Mouse (Mus musculus) erythroblast, embryonic 14.5 days (primary cell): Measurements from ENCODE around the gene Abcc12.

Experiments
- GATA1 ChIP-seq: IDR thresholded peaks from 2 replicates; pipeline ENCODE4 v1.6.1; 2012; ENCODE audit warnings: low read length, inconsistent platforms, mixed read lengths
- TAL1 ChIP-seq: IDR thresholded peaks from 3 replicates; pipeline ENCODE4 v1.6.1; 2012; ENCODE audit warnings: low read length, inconsistent platforms, mixed read lengths

- no peak for TF ChIP-seq TAL1
- no peak for TF ChIP-seq GATA1
Observed at GRCm38 (mm10) chr8:86546001-86546400, 34.5 kb downstream of the Abcc12 start.
